Mouse (Mus musculus): Measurements from ENCODE around the gene Tmbim1.

Tmbim1 gene

GRCm38 (mm10) chr1:74277883-74278537 is 27.4 kb downstream of the Tmbim1 start:
- DNase-seq (ENCODE audit: low spot score): no peak

GRCm38 (mm10) chr1:74277041-74277440 is 28.4 kb downstream of the Tmbim1 start:
- DNase-seq (ENCODE audit: low spot score): no peak

- DNase-seq (ENCODE audit: low spot score): no peak
Observed at GRCm38 (mm10) chr1:74275015-74275414, 30.4 kb downstream of the Tmbim1 start.

GRCm38 (mm10) chr1:74271659-74272058 is 33.8 kb downstream of the Tmbim1 start:
- peak; percentile 27 for DNase-seq (ENCODE audit: low spot score)

- DNase-seq (ENCODE audit: low spot score): no peak
Observed at GRCm38 (mm10) chr1:74268750-74269149, 36.7 kb downstream of the Tmbim1 start.

GRCm38 (mm10) chr1:74262510-74262909 is 42.9 kb downstream of the Tmbim1 start:
- no peak for DNase-seq (ENCODE audit: low spot score)

- DNase-seq (ENCODE audit: low spot score): no peak
Observed at GRCm38 (mm10) chr1:74256782-74257181, 48.6 kb downstream of the Tmbim1 start.

- DNase-seq (ENCODE audit: low spot score): no peak
Observed at GRCm38 (mm10) chr1:74255704-74256345, 49.6 kb downstream of the Tmbim1 start.

- no peak for DNase-seq (ENCODE audit: low spot score)
Observed at GRCm38 (mm10) chr1:74250096-74250495, 55.3 kb downstream of the Tmbim1 start.

- no peak for DNase-seq (ENCODE audit: low spot score)
Observed at GRCm38 (mm10) chr1:74249331-74249980, 56.0 kb downstream of the Tmbim1 start.

GRCm38 (mm10) chr1:74248799-74249198 is 56.6 kb downstream of the Tmbim1 start:
- DNase-seq (ENCODE audit: low spot score): no peak

GRCm38 (mm10) chr1:74245525-74245924 is 59.9 kb downstream of the Tmbim1 start:
- no peak for DNase-seq (ENCODE audit: low spot score)

- no peak for DNase-seq (ENCODE audit: low spot score)
Observed at GRCm38 (mm10) chr1:74240832-74241231, 64.6 kb downstream of the Tmbim1 start.

- peak; percentile 72 for DNase-seq (ENCODE audit: low spot score)
Observed at GRCm38 (mm10) chr1:74240311-74240710, 65.1 kb downstream of the Tmbim1 start.

GRCm38 (mm10) chr1:74239618-74240017 is 65.8 kb downstream of the Tmbim1 start:
- no peak for DNase-seq (ENCODE audit: low spot score)

- DNase-seq (ENCODE audit: low spot score): no peak
Observed at GRCm38 (mm10) chr1:74239162-74239561, 66.3 kb downstream of the Tmbim1 start.

Data from layer of hippocampus, adult 11-12 months (tissue).